8 mouse cellular contexts compared by ENCODE assay signal in genomic region chr12:112693185-112694126, GRCm38 (mm10). TPM values are rescaled to one million over a fixed set of nuclear protein-coding genes. Genes with fewer than 3 reads are reported as not detected.
DNase-seq lines count a peak whose midpoint lies in the region; ATAC-seq and TF ChIP-seq lines count a peak whose summit lies in the region.

No protein-coding gene starts in this region.

- H3K27me3 ChIP-seq in hindbrain, postnatal 0 days (ENCODE audit: insufficient read depth, low read length), result no peaks in the 10 kb centered on the region

- no peak for TF ChIP-seq CTCF in gastrocnemius, adult 2 months (IDR thresholded peaks at IDR 0.05)
- no peak for TF ChIP-seq CTCF in hindbrain, postnatal 0 days (IDR thresholded peaks at IDR 0.05; ENCODE audit: low read depth)
- TF ChIP-seq CTCF in left cerebral cortex, adult 2 months (IDR thresholded peaks at IDR 0.05), result no peak; the same call in 1 of the 2 replicates

- H3K4me3 ChIP-seq in gastrocnemius, adult 2 months, result peak overlapping the region; percentile 98
- peak overlapping the region; percentile 61 for H3K4me3 ChIP-seq in hindbrain, postnatal 0 days (ENCODE audit: low read length)
- peak overlapping the region; percentile 85 for H3K4me3 ChIP-seq in left cerebral cortex, adult 2 months
- H3K4me3 ChIP-seq in macrophage (ENCODE audit: inconsistent target), result peak overlapping the region; percentile 87

- no peaks in the 10 kb centered on the region for H3K36me3 ChIP-seq in hindbrain, postnatal 0 days (ENCODE audit: insufficient read depth, low read length)
- H3K36me3 ChIP-seq in macrophage (ENCODE audit: inconsistent target), result no peaks in the 10 kb centered on the region

- peak overlapping the region; percentile 84 for H3K9ac ChIP-seq in hindbrain, postnatal 0 days (replicated peaks; ENCODE audit: low read length)

- 2% methylated on average over 54 of the region's 54 CpGs for WGBS in hindbrain, postnatal 0 days
- 3% methylated on average over 54 of the region's 54 CpGs for WGBS in macrophage (ENCODE audit: missing documents)

- peak; percentile 76 for ATAC-seq in activated CD4-positive, CD25-positive, alpha-beta regulatory T cell, adult 4 months
- ATAC-seq in common myeloid progenitor, adult 5-6 weeks (replicated peaks; ENCODE audit: low read depth, poor library complexity, severe bottlenecking), result peak; percentile 89
- ATAC-seq in hindbrain, postnatal 0 days, result peak; percentile 97

- H3K4me1 ChIP-seq in hindbrain, postnatal 0 days (ENCODE audit: insufficient read depth, low read length), result 0 out of 2 replicates have a peak, but pooled peaks cover 9% of the 10 kb centered on the region

- H3K27ac ChIP-seq in gastrocnemius, adult 2 months, result peak overlapping the region; percentile 95
- H3K27ac ChIP-seq in hindbrain, postnatal 0 days, result peak overlapping the region; percentile 88
- peak overlapping the region; percentile 98 for H3K27ac ChIP-seq in left cerebral cortex, adult 2 months
- peak overlapping the region; percentile 79 for H3K27ac ChIP-seq in macrophage

- DNase-seq in gastrocnemius, adult 2 months, result peak; percentile 97
- DNase-seq in hindbrain, postnatal 0 days (ENCODE audit: low spot score), result peak; percentile 98
- peak; percentile 95 to 96 for DNase-seq in left cerebral cortex, adult 2 months (ENCODE audit: extremely low spot score in 1 of 2, low spot score in 2 of 2)
- peak; percentile 96 for DNase-seq in retina, postnatal 7 days (ENCODE audit: low read depth, low spot score)
- peak; percentile 90 to 94 for DNase-seq in urinary bladder, adult 18-20 months (ENCODE audit: low spot score in 2 of 2)

- H3K79me2 ChIP-seq in macrophage (ENCODE audit: inconsistent target), result peaks cover 11% of the 10 kb centered on the region; the same call in 1 of the 2 replicates

- intact Hi-C loops in gastrocnemius, adult 2 months (cut with DNase I), result loop anchor here (2.0 kb wide), 1 partner anchor 19 kb away; the partner anchor contains the start of gene Akt1
- intact Hi-C loops in left cerebral cortex, adult 2 months (cut with DNase I), result no loop called here

- peak overlapping the region; percentile 80 for H3K4me2 ChIP-seq in hindbrain, postnatal 0 days (ENCODE audit: low read depth, low read length)

- H3K9me3 ChIP-seq in hindbrain, postnatal 0 days (ENCODE audit: low read length), result no peaks in the 10 kb centered on the region

RNA-seq across cellular contexts. Expression of gene Zbtb42, which starts 14.8 kb away (rescaled TPM):
- polyA plus RNA-seq in activated CD4-positive, CD25-positive, alpha-beta regulatory T cell, adult 4 months (2017; shearing (Covaris generic)), result 1 to 10 TPM; 2.2 to 2.6 TPM
- 0.27 and 0.87 TPM in 2 replicates for total RNA-seq in common myeloid progenitor, adult 5-6 weeks (2017)
- total RNA-seq in gastrocnemius, adult 2 months (2021), result under 1 TPM; 0.64 to 0.81 TPM
- 3.3 and 12.1 TPM in 2 replicates for total RNA-seq in hindbrain, postnatal 0 days (2014; rRNA removed)
- polyA plus RNA-seq in hindbrain, postnatal 0 days (2015; fragmentation: Nextera tagmentation; extraction: Ambion mirVana), result 2.2 and 3.7 TPM in 2 replicates
- total RNA-seq in left cerebral cortex, adult 2 months (2021), result 1 to 10 TPM; 1.1 to 1.2 TPM
- total RNA-seq in macrophage (2018; cell fraction: chromatin; rRNA removed), result 1 to 10 TPM in 19 of 26 experiments, under 1 TPM in 6, not detected in 1; 0.33 to 9.8 (median 1.9) TPM
- 10 to 100 TPM in 1 of 26 experiments, 1 to 10 TPM in 25; 1.1 to 13.8 (median 3.6) TPM for total RNA-seq in macrophage (2018; cell fraction: cytosol; rRNA removed)
- total RNA-seq in macrophage (2018; cell fraction: nucleus; rRNA removed), result 10 to 100 TPM in 2 of 26 experiments, 1 to 10 TPM in 24; 1.0 to 13.1 (median 3.1) TPM
- 3.2 to 4.7 TPM (median 3.5 TPM) in 3 replicates for polyA plus RNA-seq in macrophage (2018)

RNA-seq across cellular contexts. Expression of gene Akt1, which starts 18.8 kb away (rescaled TPM):
- 10 to 100 TPM; 17.3 to 23.5 TPM for polyA plus RNA-seq in activated CD4-positive, CD25-positive, alpha-beta regulatory T cell, adult 4 months (2017; shearing (Covaris generic))
- total RNA-seq in common myeloid progenitor, adult 5-6 weeks (2017), result 79.1 and 95.3 TPM in 2 replicates
- total RNA-seq in gastrocnemius, adult 2 months (2021), result 10 to 100 TPM; 50.9 to 59.3 TPM
- 179 and 197 TPM in 2 replicates for total RNA-seq in hindbrain, postnatal 0 days (2014; rRNA removed)
- polyA plus RNA-seq in hindbrain, postnatal 0 days (2015; fragmentation: Nextera tagmentation; extraction: Ambion mirVana), result 90.8 and 97.4 TPM in 2 replicates
- total RNA-seq in left cerebral cortex, adult 2 months (2021), result 100 to 1,000 TPM; 144 to 157 TPM
- total RNA-seq in macrophage (2018; cell fraction: chromatin; rRNA removed), result 100 to 1,000 TPM in 20 of 26 experiments, 10 to 100 TPM in 6; 46.0 to 331 (median 122) TPM
- 100 to 1,000 TPM in 25 of 26 experiments, 10 to 100 TPM in 1; 98.0 to 240 (median 160) TPM for total RNA-seq in macrophage (2018; cell fraction: cytosol; rRNA removed)
- 100 to 1,000 TPM in 16 of 26 experiments, 10 to 100 TPM in 10; 69.7 to 196 (median 103) TPM for total RNA-seq in macrophage (2018; cell fraction: nucleus; rRNA removed)
- polyA plus RNA-seq in macrophage (2018), result 174 to 203 TPM (median 184 TPM) in 3 replicates

RNA-seq across cellular contexts. Expression of gene Cep170b, which starts 26.8 kb away (rescaled TPM):
- polyA plus RNA-seq in activated CD4-positive, CD25-positive, alpha-beta regulatory T cell, adult 4 months (2017; shearing (Covaris generic)), result 1 to 10 TPM; 2.3 to 2.5 TPM
- total RNA-seq in common myeloid progenitor, adult 5-6 weeks (2017), result 0.97 and 2.4 TPM in 2 replicates
- total RNA-seq in gastrocnemius, adult 2 months (2021), result 10 to 100 TPM in 1 of 2 experiments, 1 to 10 TPM in 1; 9.8 to 13.6 TPM
- total RNA-seq in hindbrain, postnatal 0 days (2014; rRNA removed), result 118 and 123 TPM in 2 replicates
- polyA plus RNA-seq in hindbrain, postnatal 0 days (2015; fragmentation: Nextera tagmentation; extraction: Ambion mirVana), result 34.0 and 39.0 TPM in 2 replicates
- 100 to 1,000 TPM; 280 to 294 TPM for total RNA-seq in left cerebral cortex, adult 2 months (2021)
- total RNA-seq in macrophage (2018; cell fraction: chromatin; rRNA removed), result 10 to 100 TPM in 11 of 26 experiments, 1 to 10 TPM in 15; 1.3 to 34.8 (median 7.2) TPM
- total RNA-seq in macrophage (2018; cell fraction: cytosol; rRNA removed), result 10 to 100 TPM in 1 of 26 experiments, 1 to 10 TPM in 25; 2.0 to 10.2 (median 6.0) TPM
- total RNA-seq in macrophage (2018; cell fraction: nucleus; rRNA removed), result 10 to 100 TPM in 6 of 26 experiments, 1 to 10 TPM in 20; 2.8 to 17.8 (median 7.1) TPM
- polyA plus RNA-seq in macrophage (2018), result 3.1 to 9.1 TPM (median 4.7 TPM) in 3 replicates

RNA-seq across cellular contexts. Expression of gene Siva1, which starts 49.0 kb away (rescaled TPM):
- polyA plus RNA-seq in activated CD4-positive, CD25-positive, alpha-beta regulatory T cell, adult 4 months (2017; shearing (Covaris generic)), result 10 to 100 TPM; 38.7 to 44.6 TPM
- total RNA-seq in common myeloid progenitor, adult 5-6 weeks (2017), result 198 and 209 TPM in 2 replicates
- 10 to 100 TPM; 18.6 to 25.3 TPM for total RNA-seq in gastrocnemius, adult 2 months (2021)
- total RNA-seq in hindbrain, postnatal 0 days (2014; rRNA removed), result 24.1 and 34.8 TPM in 2 replicates
- polyA plus RNA-seq in hindbrain, postnatal 0 days (2015; fragmentation: Nextera tagmentation; extraction: Ambion mirVana), result 59.3 and 62.2 TPM in 2 replicates
- 10 to 100 TPM; 19.7 to 21.5 TPM for total RNA-seq in left cerebral cortex, adult 2 months (2021)
- total RNA-seq in macrophage (2018; cell fraction: chromatin; rRNA removed), result 10 to 100 TPM in 9 of 26 experiments, 1 to 10 TPM in 16, not detected in 1; 1.1 to 26.5 (median 6.5) TPM
- 10 to 100 TPM; 12.1 to 26.8 (median 20.1) TPM for total RNA-seq in macrophage (2018; cell fraction: cytosol; rRNA removed)
- 10 to 100 TPM in 11 of 26 experiments, 1 to 10 TPM in 15; 2.3 to 45.8 (median 8.3) TPM for total RNA-seq in macrophage (2018; cell fraction: nucleus; rRNA removed)
- polyA plus RNA-seq in macrophage (2018), result 5.6 to 43.8 TPM (median 19.5 TPM) in 3 replicates

Comparison
In these comparisons a context has a peak if more than half of its experiments do, and no peak if none do; other contexts are left out.
1. Peak in every context shown above with its lines: DNase-seq, ATAC-seq, H3K4me3 ChIP-seq and H3K27ac ChIP-seq.